Mouse (Mus musculus) embryonic facial prominence, embryonic 14.5 days (tissue): ENCODE data around the gene Tmem245. TPM values are rescaled to one million over a fixed set of nuclear protein-coding genes. Genes with fewer than 3 reads are reported as not detected.
A peak's percentile ranks its signal among the peaks of the same experiment; 100 is the strongest.

Source experiments
- ATAC-seq: fragments of 200-750 bp; cut with Nextera tagmentation; 2 replicates; pipeline ENCODE4 v1.8.0; 2017; ENCODE audit warnings: low read depth, moderate number of reproducible peaks, moderate TSS enrichment
- DNase-seq: peaks from one replicate; pipeline ENCODE4 v3.0.0-alpha.2; 2015; ENCODE audit warnings: low spot score
- H3K27ac ChIP-seq: fragments of 300-500 bp; sonication (generic); replicated peaks from 2 replicates; pipeline ENCODE4 v1.5.1; 2014; ENCODE audit warnings: low read depth, mild to moderate bottlenecking, low read length, moderate library complexity
- H3K27me3 ChIP-seq: fragments of 300-500 bp; sonication (generic); replicated peaks from 2 replicates; pipeline ENCODE4 v1.6.1; 2014; ENCODE audit warnings: low read length; ENCODE audit not compliant: control insufficient read depth, insufficient read depth
- H3K36me3 ChIP-seq: fragments of 300-500 bp; sonication (generic); 2 replicates; pipeline ENCODE4 v1.6.1; 2014; ENCODE audit warnings: low read length, mixed read lengths; ENCODE audit not compliant: control insufficient read depth, insufficient read depth
- H3K4me1 ChIP-seq: fragments of 300-500 bp; sonication (generic); 2 replicates; pipeline ENCODE4 v1.6.1; 2014; ENCODE audit warnings: antibody characterized with exemption, low read length; ENCODE audit not compliant: control insufficient read depth, insufficient read depth
- H3K4me2 ChIP-seq: fragments of 300-500 bp; sonication (generic); 2 replicates; pipeline ENCODE4 v1.6.1; 2014; ENCODE audit warnings: low read depth, mild to moderate bottlenecking, low read length, moderate library complexity, mixed read lengths
- H3K4me3 ChIP-seq: fragments of 300-500 bp; sonication (generic); 2 replicates; pipeline ENCODE4 v1.5.1; 2014; ENCODE audit warnings: low read depth, mild to moderate bottlenecking, low read length
- H3K9ac ChIP-seq: fragments of 300-500 bp; sonication (generic); 2 replicates; pipeline ENCODE4 v1.6.1; 2014; ENCODE audit warnings: low read depth, mild to moderate bottlenecking, low read length, moderate library complexity, mixed read lengths
- H3K9me3 ChIP-seq: fragments of 300-500 bp; sonication (generic); 2 replicates; pipeline ENCODE4 v1.6.1; 2016; ENCODE audit warnings: low read length; ENCODE audit not compliant: control insufficient read depth
- WGBS: fragments of 180-500 bp; shearing (Covaris S2); extraction: QIAGEN DNeasy Blood & Tissue Kit; methylation state at CpG from one replicate; pipeline ENCODE4 v1.1.7; 2014; 5-methylcytosine and 5-hydroxymethylcytosine counted together
- polyA plus RNA-seq: library from polyadenylated mRNA; unstranded; fragments of >200 nt; fragmentation: Nextera tagmentation; extraction: Ambion mirVana; gene quantifications from 2 replicates; pipeline ENCODE4 v1.2.1, GENCODE M21; 2014

Tmem245 gene
- polyA plus RNA-seq, 1 experiment from 2014 or later = 9.8 TPM

GRCm38 (mm10) chr4:56914761-56915160 is 32.5 kb downstream of the Tmem245 start:
- Histone ChIP-seq H3K4me3 (no peak overlapping the region), H3K9me3 (no peaks in the 10 kb centered on the region), H3K9ac (no peak overlapping the region), H3K4me2 (no peak overlapping the region), H3K27me3 (no peaks in the 10 kb centered on the region), H3K27ac (no peak overlapping the region), H3K36me3 (peaks cover 68% of the 10 kb centered on the region), H3K4me1 (0 out of 2 replicates have a peak, but pooled peaks cover 4% of the 10 kb centered on the region)
- no peak for ATAC-seq
- DNase-seq = no peak
- 85% methylated on average over 1 of the region's 1 CpGs for WGBS

- ATAC-seq (no peak), DNase-seq (no peak)
- WGBS = 89% methylated on average over 6 of the region's 6 CpGs
- no peak overlapping the region for H3K4me2 ChIP-seq
- H3K27me3 ChIP-seq = no peaks in the 10 kb centered on the region
- peak overlapping the region; percentile 48; the same call in 1 of the 2 replicates for H3K27ac ChIP-seq
- no peaks in the 10 kb centered on the region for H3K9me3 ChIP-seq
- no peak overlapping the region for H3K4me3 ChIP-seq
- no peak overlapping the region for H3K9ac ChIP-seq
- peaks cover 72% of the 10 kb centered on the region for H3K36me3 ChIP-seq
- H3K4me1 ChIP-seq = 0 out of 2 replicates have a peak, but pooled peaks cover 4% of the 10 kb centered on the region
These were observed 32.9 kb downstream of the Tmem245 start for GRCm38 (mm10) chr4:56914338-56914737.

- Histone ChIP-seq H3K9ac (no peak overlapping the region), H3K4me3 (no peak overlapping the region), H3K9me3 (no peaks in the 10 kb centered on the region), H3K27ac (no peak overlapping the region), H3K4me1 (0 out of 2 replicates have a peak, but pooled peaks cover 4% of the 10 kb centered on the region), H3K36me3 (peaks cover 80% of the 10 kb centered on the region), H3K4me2 (no peak overlapping the region), H3K27me3 (no peaks in the 10 kb centered on the region)
- WGBS = 89% methylated on average over 7 of the region's 7 CpGs
- DNase-seq = no peak
- ATAC-seq = no peak
These were observed 34.7 kb downstream of the Tmem245 start for GRCm38 (mm10) chr4:56912382-56913001.

GRCm38 (mm10) chr4:56909568-56909967 is 37.7 kb downstream of the Tmem245 start:
- Histone ChIP-seq H3K4me1 (0 out of 2 replicates have a peak, but pooled peaks cover 4% of the 10 kb centered on the region), H3K9me3 (no peaks in the 10 kb centered on the region), H3K4me3 (no peak overlapping the region), H3K4me2 (no peak overlapping the region), H3K36me3 (peaks cover 83% of the 10 kb centered on the region), H3K27ac (no peak overlapping the region), H3K27me3 (no peaks in the 10 kb centered on the region), H3K9ac (no peak overlapping the region)
- WGBS = 47% methylated on average over 3 of the region's 3 CpGs
- DNase-seq = no peak
- ATAC-seq = no peak

- DNase-seq (no peak), ATAC-seq (no peak)
- H3K9ac ChIP-seq = no peak overlapping the region
- H3K4me1 ChIP-seq = no peaks in the 10 kb centered on the region
- H3K36me3 ChIP-seq = peaks cover 80% of the 10 kb centered on the region
- H3K4me3 ChIP-seq = no peak overlapping the region
- 90% methylated on average over 5 of the region's 5 CpGs for WGBS
- H3K9me3 ChIP-seq = no peaks in the 10 kb centered on the region
- no peaks in the 10 kb centered on the region for H3K27me3 ChIP-seq
- no peak overlapping the region for H3K4me2 ChIP-seq
- no peak overlapping the region for H3K27ac ChIP-seq
These were observed 39.6 kb downstream of the Tmem245 start for GRCm38 (mm10) chr4:56907671-56908070.

- WGBS = 88% methylated on average over 3 of the region's 3 CpGs
- Histone ChIP-seq H3K9ac (no peak overlapping the region), H3K9me3 (peaks cover 1% of the 10 kb centered on the region; the same call in 1 of the 2 replicates), H3K4me1 (no peaks in the 10 kb centered on the region), H3K4me2 (no peak overlapping the region), H3K27ac (no peak overlapping the region), H3K4me3 (no peak overlapping the region), H3K27me3 (no peaks in the 10 kb centered on the region), H3K36me3 (peaks cover 83% of the 10 kb centered on the region)
- ATAC-seq (no peak), DNase-seq (no peak)
These were observed 40.3 kb downstream of the Tmem245 start for GRCm38 (mm10) chr4:56906926-56907325.

- ATAC-seq = no peak
These were observed 41.7 kb downstream of the Tmem245 start for GRCm38 (mm10) chr4:56905507-56905906.

GRCm38 (mm10) chr4:56901671-56902070 is 45.6 kb downstream of the Tmem245 start:
- Histone ChIP-seq H3K27ac (no peak overlapping the region), H3K9ac (no peak overlapping the region), H3K27me3 (no peaks in the 10 kb centered on the region), H3K9me3 (peaks cover 4% of the 10 kb centered on the region; the same call in 1 of the 2 replicates), H3K4me1 (no peaks in the 10 kb centered on the region), H3K4me2 (no peak overlapping the region), H3K4me3 (no peak overlapping the region), H3K36me3 (peaks cover 83% of the 10 kb centered on the region)
- ATAC-seq (no peak), DNase-seq (no peak)
- WGBS = 95% methylated on average over 2 of the region's 2 CpGs

More at GRCm38 (mm10) chr4:56905507-56905906, 41.7 kb downstream of the Tmem245 start:
- peaks cover 79% of the 10 kb centered on the region for H3K36me3 ChIP-seq
- WGBS = 91% methylated on average over 5 of the region's 5 CpGs
- H3K27me3 ChIP-seq = no peaks in the 10 kb centered on the region
- H3K4me3 ChIP-seq = no peak overlapping the region
- no peak for DNase-seq
- no peak overlapping the region for H3K4me2 ChIP-seq
- no peak overlapping the region for H3K27ac ChIP-seq
- H3K4me1 ChIP-seq = no peaks in the 10 kb centered on the region
- H3K9ac ChIP-seq = no peak overlapping the region
- peaks cover 4% of the 10 kb centered on the region; the same call in 1 of the 2 replicates for H3K9me3 ChIP-seq

- DNase-seq = no peak
- no peaks in the 10 kb centered on the region for H3K27me3 ChIP-seq
- H3K9me3 ChIP-seq = peaks cover 4% of the 10 kb centered on the region; the same call in 1 of the 2 replicates
- no peak overlapping the region for H3K9ac ChIP-seq
- H3K4me1 ChIP-seq = no peaks in the 10 kb centered on the region
- ATAC-seq = no peak
- H3K4me3 ChIP-seq = no peak overlapping the region
- peaks cover 73% of the 10 kb centered on the region for H3K36me3 ChIP-seq
- WGBS = 82% methylated on average over 8 of the region's 8 CpGs
- H3K4me2 ChIP-seq = no peak overlapping the region
- no peak overlapping the region for H3K27ac ChIP-seq
These were observed 48.0 kb downstream of the Tmem245 start for GRCm38 (mm10) chr4:56899216-56899615.
